Mouse (Mus musculus): ENCODE measurements around the gene Acod1. TPM values are rescaled to one million over a fixed set of nuclear protein-coding genes. Genes with fewer than 3 reads are reported as not detected.

Acod1 gene
- polyA plus RNA-seq, 1 experiment = not detected

GRCm38 (mm10) chr14:103071471-103071870 lies 24.7 kb downstream of the Acod1 start:
- peaks cover 2% of the 10 kb centered on the region; the same call in 1 of the 2 replicates for H3K36me3 ChIP-seq (ENCODE audit: control insufficient read depth, insufficient read depth, low read length)
- peaks cover 8% of the 10 kb centered on the region; the same call in 1 of the 2 replicates for H3K4me1 ChIP-seq (ENCODE audit: control insufficient read depth, insufficient read depth, low read length)
- no peak overlapping the region for H3K4me3 ChIP-seq (ENCODE audit: insufficient read depth, low read depth, low read length)
- no peak overlapping the region for H3K27ac ChIP-seq (ENCODE audit: insufficient read depth, low read depth, low read length)
- DNase-seq = no peak
- WGBS = 93% methylated on average over 12 of the region's 12 CpGs
- no peak for TF ChIP-seq CTCF (conservative IDR thresholded peaks at IDR 0.05; ENCODE audit: insufficient read depth, insufficient read length, low read depth, low read length)
- TF ChIP-seq POLR2A (IDR thresholded peaks at IDR 0.05; ENCODE audit: low read depth, low read length) = no peak
- no peaks in the 10 kb centered on the region for H3K27me3 ChIP-seq (replicated peaks; ENCODE audit: control insufficient read depth, insufficient read depth, low read length)

- 87% methylated on average over 4 of the region's 4 CpGs for WGBS
- Histone ChIP-seq H3K4me3 (ENCODE audit: insufficient read depth, low read depth, low read length) (no peak overlapping the region), H3K4me1 (ENCODE audit: control insufficient read depth, insufficient read depth, low read length) (peaks cover 8% of the 10 kb centered on the region; the same call in 1 of the 2 replicates), H3K27me3 (replicated peaks; ENCODE audit: control insufficient read depth, insufficient read depth, low read length) (no peaks in the 10 kb centered on the region), H3K36me3 (ENCODE audit: control insufficient read depth, insufficient read depth, low read length) (peaks cover 3% of the 10 kb centered on the region), H3K27ac (ENCODE audit: insufficient read depth, low read depth, low read length) (no peak overlapping the region)
- no peak for DNase-seq
- TF ChIP-seq POLR2A (IDR thresholded peaks at IDR 0.05; ENCODE audit: low read depth, low read length) = no peak
- no peak for TF ChIP-seq CTCF (conservative IDR thresholded peaks at IDR 0.05; ENCODE audit: insufficient read depth, insufficient read length, low read depth, low read length)
Measured at GRCm38 (mm10) chr14:103072731-103073130, 26.0 kb downstream of the Acod1 start.

DNA sequence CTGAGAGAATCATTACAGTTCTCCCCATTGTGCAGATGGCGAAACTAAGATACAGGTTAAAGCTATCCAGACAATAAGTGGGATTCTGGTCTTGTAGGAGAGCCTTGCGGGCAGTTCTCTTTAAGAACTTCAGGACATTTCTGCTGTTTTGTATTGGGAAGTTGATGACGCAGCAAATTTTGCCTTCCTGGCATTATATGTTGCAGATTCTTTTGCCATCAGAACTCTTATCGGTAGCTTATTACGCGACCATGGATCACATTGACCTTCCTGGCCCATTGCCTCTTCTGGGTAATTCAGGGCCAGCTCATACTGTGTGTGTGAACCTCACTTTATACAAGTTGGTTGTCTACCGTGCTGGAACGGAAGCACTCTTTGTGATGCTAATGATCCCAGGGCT lies 27.0 kb downstream of the Acod1 start:
- Histone ChIP-seq H3K36me3 (ENCODE audit: control insufficient read depth, insufficient read depth, low read length) (peaks cover 4% of the 10 kb centered on the region), H3K27ac (ENCODE audit: insufficient read depth, low read depth, low read length) (no peak overlapping the region), H3K4me3 (ENCODE audit: insufficient read depth, low read depth, low read length) (no peak overlapping the region), H3K4me1 (ENCODE audit: control insufficient read depth, insufficient read depth, low read length) (peaks cover 8% of the 10 kb centered on the region; the same call in 1 of the 2 replicates), H3K27me3 (replicated peaks; ENCODE audit: control insufficient read depth, insufficient read depth, low read length) (no peaks in the 10 kb centered on the region)
- WGBS = 97% methylated on average over 8 of the region's 8 CpGs
- DNase-seq = no peak
- TF ChIP-seq POLR2A (IDR thresholded peaks at IDR 0.05; ENCODE audit: low read depth, low read length) = no peak
- no peak for TF ChIP-seq CTCF (conservative IDR thresholded peaks at IDR 0.05; ENCODE audit: insufficient read depth, insufficient read length, low read depth, low read length)

- Histone ChIP-seq H3K4me3 (ENCODE audit: insufficient read depth, low read depth, low read length) (no peak overlapping the region), H3K36me3 (ENCODE audit: control insufficient read depth, insufficient read depth, low read length) (peaks cover 4% of the 10 kb centered on the region), H3K4me1 (ENCODE audit: control insufficient read depth, insufficient read depth, low read length) (peaks cover 4% of the 10 kb centered on the region; the same call in 1 of the 2 replicates), H3K27ac (ENCODE audit: insufficient read depth, low read depth, low read length) (no peak overlapping the region), H3K27me3 (replicated peaks; ENCODE audit: control insufficient read depth, insufficient read depth, low read length) (no peaks in the 10 kb centered on the region)
- WGBS = 89% methylated on average over 7 of the region's 7 CpGs
- TF ChIP-seq CTCF (conservative IDR thresholded peaks at IDR 0.05; ENCODE audit: insufficient read depth, insufficient read length, low read depth, low read length) (no peak), POLR2A (IDR thresholded peaks at IDR 0.05; ENCODE audit: low read depth, low read length) (no peak)
- no peak for DNase-seq
Measured at GRCm38 (mm10) chr14:103075166-103075565, 28.4 kb downstream of the Acod1 start.

DNA sequence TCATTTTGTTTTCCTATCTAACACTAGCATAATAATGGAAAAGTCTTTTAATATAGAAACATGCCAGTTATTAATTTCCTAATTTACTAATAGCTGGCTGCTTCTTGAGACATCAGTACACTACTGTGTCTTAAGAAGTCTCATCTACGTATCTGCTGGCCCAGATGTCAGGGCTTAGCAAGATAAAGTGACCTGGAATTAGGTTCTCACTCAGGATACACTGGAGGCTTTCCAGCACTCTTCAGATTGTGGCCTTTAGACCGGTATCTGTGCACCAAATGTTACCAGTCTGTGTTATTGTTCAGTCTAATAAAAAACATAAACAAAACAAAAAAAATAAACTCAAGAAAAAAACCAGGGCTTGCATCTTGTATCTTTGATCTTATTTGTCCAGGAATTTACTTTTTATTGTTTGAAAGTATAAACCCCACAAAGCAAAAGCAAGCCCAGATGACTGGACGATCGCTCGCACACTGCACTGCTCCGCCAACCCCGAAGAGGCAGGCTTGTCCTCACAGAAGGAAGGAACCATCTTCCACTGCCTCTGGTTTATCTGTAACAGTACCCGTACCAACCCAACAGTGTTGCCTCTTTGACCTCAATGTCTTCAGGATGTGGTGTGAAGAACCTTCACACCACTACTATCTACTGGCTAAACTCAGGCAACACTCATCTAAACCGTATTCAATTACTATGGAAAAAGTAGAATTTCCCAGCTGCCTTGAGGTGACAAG lies 30.7 kb downstream of the Acod1 start:
- Histone ChIP-seq H3K27me3 (replicated peaks; ENCODE audit: control insufficient read depth, insufficient read depth, low read length) (no peaks in the 10 kb centered on the region), H3K4me1 (ENCODE audit: control insufficient read depth, insufficient read depth, low read length) (no peaks in the 10 kb centered on the region), H3K4me3 (ENCODE audit: insufficient read depth, low read depth, low read length) (no peak overlapping the region), H3K36me3 (ENCODE audit: control insufficient read depth, insufficient read depth, low read length) (peaks cover 6% of the 10 kb centered on the region), H3K27ac (ENCODE audit: insufficient read depth, low read depth, low read length) (no peak overlapping the region)
- no peak for DNase-seq
- 85% methylated on average over 9 of the region's 9 CpGs for WGBS
- TF ChIP-seq CTCF (conservative IDR thresholded peaks at IDR 0.05; ENCODE audit: insufficient read depth, insufficient read length, low read depth, low read length) = no peak
- no peak for TF ChIP-seq POLR2A (IDR thresholded peaks at IDR 0.05; ENCODE audit: low read depth, low read length)

DNA sequence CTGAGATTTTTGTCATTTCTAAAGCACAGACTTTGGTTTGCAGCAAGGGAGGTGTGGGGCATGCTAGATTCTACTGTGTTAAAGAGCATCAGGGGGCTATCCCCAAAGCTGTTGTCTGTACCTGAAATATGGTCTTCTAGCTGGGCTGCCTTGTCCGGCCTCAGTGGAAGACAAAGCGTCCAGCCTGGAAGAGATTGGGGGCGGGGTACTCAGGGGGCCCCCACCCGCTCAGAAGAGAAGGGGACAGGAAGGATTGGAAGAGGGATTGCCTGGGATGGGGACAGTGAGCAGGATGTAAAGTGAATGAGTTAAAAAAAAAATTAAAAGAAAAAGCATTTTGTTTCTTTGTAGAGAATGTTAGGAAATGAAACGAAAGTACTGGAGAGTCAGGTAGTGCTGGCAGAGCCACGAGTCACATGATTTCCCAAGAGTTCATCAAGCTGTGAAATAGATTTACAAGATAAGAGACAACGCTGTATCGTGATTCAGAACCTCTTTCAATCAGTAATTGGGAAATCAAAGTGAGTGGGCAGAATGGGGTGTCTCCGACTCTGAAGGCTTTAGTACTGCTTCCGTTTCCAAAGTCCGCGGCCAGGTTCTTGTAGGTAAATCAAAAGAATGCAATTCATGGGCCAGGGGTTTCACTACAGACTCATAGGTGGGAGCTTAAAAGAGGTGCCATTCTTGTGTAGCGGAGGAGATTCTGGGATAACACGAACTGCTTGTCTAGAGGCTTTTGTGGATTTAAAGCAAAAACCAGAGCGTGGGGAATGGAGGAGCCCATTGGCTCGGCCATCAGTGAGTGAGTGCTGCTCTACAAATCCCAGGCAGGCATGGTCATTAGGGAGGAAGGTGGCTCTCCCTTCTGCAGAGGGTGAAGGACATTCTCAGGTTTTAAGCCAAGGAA lies 31.5 kb downstream of the Acod1 start:
- no peak overlapping the region for H3K4me3 ChIP-seq (ENCODE audit: insufficient read depth, low read depth, low read length)
- H3K4me1 ChIP-seq (ENCODE audit: control insufficient read depth, insufficient read depth, low read length) = no peaks in the 10 kb centered on the region
- DNase-seq = no peak
- 77% methylated on average over 16 of the region's 16 CpGs for WGBS
- H3K27me3 ChIP-seq (replicated peaks; ENCODE audit: control insufficient read depth, insufficient read depth, low read length) = no peaks in the 10 kb centered on the region
- TF ChIP-seq CTCF (conservative IDR thresholded peaks at IDR 0.05; ENCODE audit: insufficient read depth, insufficient read length, low read depth, low read length) (no peak), POLR2A (IDR thresholded peaks at IDR 0.05; ENCODE audit: low read depth, low read length) (no peak)
- peaks cover 8% of the 10 kb centered on the region for H3K36me3 ChIP-seq (ENCODE audit: control insufficient read depth, insufficient read depth, low read length)
- no peak overlapping the region for H3K27ac ChIP-seq (ENCODE audit: insufficient read depth, low read depth, low read length)

All from kidney, adult 2 months (tissue).